Mouse (Mus musculus): Measurements from ENCODE around the gene Zmynd8.

- TF ChIP-seq POLR2A (IDR thresholded peaks at IDR 0.05; ENCODE audit: control insufficient read depth, low read depth, low read length) (no peak), CTCF (IDR thresholded peaks at IDR 0.05; ENCODE audit: control insufficient read depth, insufficient read depth, insufficient replicate concordance, low read depth, low read length) (no peak)
Observed at GRCm38 (mm10) chr2:165818570-165818969, 80.2 kb downstream of the Zmynd8 start.
